Mouse (Mus musculus): ENCODE data around the gene Car15.

Car15 gene

DNA sequence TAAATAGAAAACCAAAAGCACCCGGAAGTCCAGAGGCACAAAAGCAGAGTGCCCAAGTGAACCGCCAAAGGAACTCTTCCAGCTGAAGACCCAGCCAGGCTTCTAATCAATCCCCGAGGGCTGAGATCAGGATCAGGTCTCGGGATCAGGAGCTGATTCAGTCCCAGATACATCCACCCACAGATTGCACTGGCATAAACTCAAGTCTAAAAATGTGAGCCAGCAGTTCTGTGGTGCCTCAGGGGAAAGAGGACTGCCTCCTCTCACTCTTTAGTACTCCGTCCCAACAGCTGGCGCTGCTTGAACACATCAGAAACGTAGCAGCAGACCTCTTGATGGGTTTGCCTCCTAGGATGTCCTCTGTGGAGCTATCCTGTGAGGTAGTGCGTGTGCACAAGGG, 21.6 kb downstream of the Car15 start:
- Histone ChIP-seq H3K27me3 (ENCODE audit: control insufficient read depth, insufficient read depth, low read length, poor library complexity, severe bottlenecking) (no peaks in the 10 kb centered on the region), H3K36me3 (ENCODE audit: control insufficient read depth, insufficient read depth, low read length, poor library complexity, severe bottlenecking) (no peaks in the 10 kb centered on the region)
- DNase-seq (ENCODE audit: low read depth, low spot score), result no peak

DNA sequence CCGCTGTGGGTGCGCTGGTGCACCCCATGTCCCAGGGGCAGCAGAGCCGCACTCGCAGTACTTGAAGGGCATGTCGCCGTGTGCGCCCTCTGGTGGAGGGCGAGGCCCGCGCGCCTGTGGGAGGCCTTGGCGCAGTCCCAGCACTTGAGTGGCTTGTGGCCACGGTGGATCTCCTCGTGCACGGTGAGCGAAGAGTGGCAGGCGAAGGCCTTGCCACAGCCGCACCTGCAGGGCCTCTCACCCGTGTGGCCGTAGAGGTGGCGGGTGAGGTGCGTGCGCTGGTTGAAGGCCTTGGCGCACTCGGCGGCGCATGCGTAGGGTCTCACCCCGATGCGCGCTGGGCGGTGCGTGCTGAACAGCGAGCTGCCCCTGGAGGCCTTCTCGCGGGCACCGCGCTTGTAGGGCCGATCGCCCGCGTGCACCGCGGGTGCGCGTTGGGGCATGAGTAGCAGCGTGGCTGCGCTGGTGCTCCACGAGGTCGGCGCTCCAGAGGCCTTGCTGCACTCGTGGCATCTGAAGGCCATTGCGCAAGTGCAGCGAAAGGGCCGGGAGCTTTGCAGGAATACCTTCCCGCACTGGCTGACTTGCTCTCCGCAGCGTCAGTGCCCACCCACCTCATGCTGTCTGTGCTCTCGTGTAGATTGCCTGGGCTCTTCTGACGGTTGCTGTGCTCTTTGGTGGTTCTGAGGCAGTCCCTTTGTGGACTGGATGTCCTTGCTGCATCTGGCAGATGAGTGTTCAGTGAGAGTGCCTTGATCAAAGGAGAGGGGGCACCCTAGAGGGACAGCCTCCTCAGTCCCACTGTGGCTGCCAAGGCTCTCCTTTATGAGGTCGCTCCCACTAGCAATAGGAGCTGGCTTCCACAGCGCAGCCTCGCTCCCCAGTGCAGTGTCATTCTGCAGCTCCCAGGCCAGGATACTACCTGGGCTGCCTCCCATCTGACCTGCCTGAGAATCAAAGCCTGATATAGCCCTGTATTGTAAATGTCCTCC, 22.5 kb downstream of the Car15 start:
- DNase-seq (ENCODE audit: low read depth, low spot score), result peak; percentile 89
- H3K36me3 ChIP-seq (ENCODE audit: control insufficient read depth, insufficient read depth, low read length, poor library complexity, severe bottlenecking), result no peaks in the 10 kb centered on the region

DNA sequence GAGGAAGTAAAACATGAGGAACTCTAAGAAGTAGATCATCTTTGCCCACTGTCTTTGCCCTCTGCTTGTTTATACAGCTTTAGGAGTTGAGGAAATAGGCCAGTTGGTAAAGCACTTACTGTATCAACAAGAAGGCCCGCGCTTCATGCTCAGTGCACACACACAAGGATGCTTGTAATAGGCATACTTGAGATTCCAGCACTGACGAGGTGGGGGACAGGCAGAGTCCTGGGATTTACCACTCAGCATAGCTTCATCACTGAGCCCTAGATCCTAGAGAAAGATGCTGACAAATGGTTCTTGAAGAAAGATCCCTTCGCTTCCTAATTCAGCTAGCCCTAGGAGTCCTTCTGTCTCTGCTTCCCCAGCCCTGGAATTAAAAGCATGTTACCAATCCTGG, 25.0 kb downstream of the Car15 start:
- no peak for DNase-seq (ENCODE audit: low read depth, low spot score)
- H3K27me3 ChIP-seq (ENCODE audit: control insufficient read depth, insufficient read depth, low read length, poor library complexity, severe bottlenecking), result no peaks in the 10 kb centered on the region
- no peaks in the 10 kb centered on the region for H3K36me3 ChIP-seq (ENCODE audit: control insufficient read depth, insufficient read depth, low read length, poor library complexity, severe bottlenecking)

More for the DNA sequence above, 22.5 kb downstream of the Car15 start:
- H3K27me3 ChIP-seq (ENCODE audit: control insufficient read depth, insufficient read depth, low read length, poor library complexity, severe bottlenecking), result no peaks in the 10 kb centered on the region

DNA sequence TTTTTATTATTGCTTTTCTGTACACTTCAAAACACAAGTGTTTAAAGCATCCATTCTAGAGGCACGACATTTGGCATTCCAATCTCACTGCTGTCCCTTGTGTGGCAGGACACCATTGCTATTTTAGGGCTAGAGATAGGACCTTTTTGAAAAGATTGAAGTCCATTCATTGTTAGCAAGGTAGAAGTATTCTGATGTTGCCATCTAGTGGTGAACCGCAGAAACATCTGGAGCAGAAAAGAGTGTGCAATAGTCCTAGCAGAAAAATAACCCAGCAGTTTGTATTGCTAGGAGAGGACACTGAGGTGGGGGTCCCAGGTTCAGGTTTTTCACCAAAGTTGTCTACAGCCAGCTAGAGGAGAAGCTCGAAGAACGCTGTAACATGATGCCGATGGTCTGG, 26.0 kb downstream of the Car15 start:
- H3K36me3 ChIP-seq (ENCODE audit: control insufficient read depth, insufficient read depth, low read length, poor library complexity, severe bottlenecking), result no peaks in the 10 kb centered on the region
- peak; percentile 68 for DNase-seq (ENCODE audit: low read depth, low spot score)
- no peaks in the 10 kb centered on the region for H3K27me3 ChIP-seq (ENCODE audit: control insufficient read depth, insufficient read depth, low read length, poor library complexity, severe bottlenecking)

DNA sequence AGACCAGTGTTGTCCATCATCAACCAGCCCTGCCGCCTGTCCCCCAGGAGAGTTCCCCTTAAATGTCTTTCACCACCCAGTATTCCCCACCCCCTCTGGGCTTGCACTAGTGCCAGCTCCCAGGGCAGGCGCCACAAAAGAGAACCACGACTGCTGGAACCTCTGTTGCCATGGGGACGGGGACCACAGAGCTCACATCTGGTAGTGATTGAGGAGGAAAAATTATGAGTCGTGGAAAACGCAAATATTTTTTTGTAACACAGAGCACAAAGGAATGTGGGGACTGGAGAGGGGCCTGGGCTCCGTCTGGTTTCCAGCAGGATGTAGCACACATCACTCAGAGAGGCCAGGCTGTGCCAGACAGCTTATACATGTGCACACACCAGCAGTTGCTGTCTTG, 28.5 kb downstream of the Car15 start:
- Histone ChIP-seq H3K36me3 (ENCODE audit: control insufficient read depth, insufficient read depth, low read length, poor library complexity, severe bottlenecking) (no peaks in the 10 kb centered on the region), H3K27me3 (ENCODE audit: control insufficient read depth, insufficient read depth, low read length, poor library complexity, severe bottlenecking) (no peaks in the 10 kb centered on the region)
- DNase-seq (ENCODE audit: low read depth, low spot score), result no peak

DNA sequence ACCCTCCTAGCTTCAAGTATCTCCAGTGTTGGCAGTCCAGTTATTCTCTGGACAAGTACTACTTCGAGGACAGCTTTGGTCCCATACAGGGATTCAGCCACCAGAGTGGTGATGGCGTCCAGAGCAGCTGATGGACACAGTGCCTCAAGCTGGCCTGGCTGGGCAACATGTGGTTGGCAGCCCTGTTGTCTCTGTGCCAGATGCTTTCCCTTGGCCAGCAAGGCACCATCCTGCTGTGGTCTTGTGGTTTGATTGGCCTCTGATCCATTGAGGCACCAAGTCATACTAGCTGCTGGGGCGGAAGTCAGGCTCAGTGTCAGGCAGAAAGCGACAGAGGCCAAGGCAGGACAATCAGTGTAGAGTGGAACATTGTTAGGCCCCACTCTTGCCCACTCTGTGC, 29.0 kb downstream of the Car15 start:
- no peaks in the 10 kb centered on the region for H3K27me3 ChIP-seq (ENCODE audit: control insufficient read depth, insufficient read depth, low read length, poor library complexity, severe bottlenecking)
- H3K36me3 ChIP-seq (ENCODE audit: control insufficient read depth, insufficient read depth, low read length, poor library complexity, severe bottlenecking), result no peaks in the 10 kb centered on the region
- no peak for DNase-seq (ENCODE audit: low read depth, low spot score)

DNA sequence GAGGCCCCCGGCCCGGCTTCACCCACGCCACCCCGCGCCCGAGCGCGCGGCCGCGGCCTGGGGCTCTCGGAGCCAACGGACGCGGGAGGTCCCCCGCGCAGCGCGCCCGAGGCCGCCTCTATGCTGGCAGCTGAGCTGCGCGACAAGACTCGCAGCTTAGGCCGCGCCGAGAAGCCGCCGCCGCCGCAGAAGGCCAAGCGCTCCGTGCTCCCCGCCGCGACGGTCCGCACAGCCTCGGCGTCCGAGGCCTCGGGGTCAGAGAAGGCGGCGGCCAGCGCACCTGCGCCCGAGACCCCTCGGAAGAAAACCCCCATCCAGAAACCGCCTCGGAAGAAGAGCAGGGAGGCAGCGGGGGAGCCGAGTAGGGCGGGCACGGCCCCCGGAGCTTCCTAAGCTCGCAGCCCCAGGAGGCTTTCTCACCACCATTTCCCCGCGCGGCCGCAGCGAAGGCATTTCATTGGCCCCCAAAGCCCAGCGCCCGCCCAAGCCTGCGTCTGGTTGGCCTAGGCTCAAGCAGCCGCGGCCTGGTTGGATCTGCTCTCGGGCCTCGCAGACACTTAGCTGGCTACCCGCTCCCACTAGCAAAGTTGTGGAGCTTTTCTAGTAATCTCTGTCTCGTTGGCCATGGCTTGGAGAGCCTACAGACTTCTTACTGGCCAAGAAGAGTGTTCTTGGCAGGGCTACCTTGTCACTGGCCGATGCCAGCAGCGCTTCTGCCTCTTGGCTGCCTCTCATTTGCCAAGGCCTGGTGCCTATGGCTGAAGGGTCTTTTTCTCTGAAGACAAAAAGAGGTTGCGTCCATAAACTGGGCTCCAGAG, 30.8 kb downstream of the Car15 start:
- Histone ChIP-seq H3K27me3 (ENCODE audit: control insufficient read depth, insufficient read depth, low read length, poor library complexity, severe bottlenecking) (no peaks in the 10 kb centered on the region), H3K36me3 (ENCODE audit: control insufficient read depth, insufficient read depth, low read length, poor library complexity, severe bottlenecking) (no peaks in the 10 kb centered on the region)
- peak; percentile 89 for DNase-seq (ENCODE audit: low read depth, low spot score)

DNA sequence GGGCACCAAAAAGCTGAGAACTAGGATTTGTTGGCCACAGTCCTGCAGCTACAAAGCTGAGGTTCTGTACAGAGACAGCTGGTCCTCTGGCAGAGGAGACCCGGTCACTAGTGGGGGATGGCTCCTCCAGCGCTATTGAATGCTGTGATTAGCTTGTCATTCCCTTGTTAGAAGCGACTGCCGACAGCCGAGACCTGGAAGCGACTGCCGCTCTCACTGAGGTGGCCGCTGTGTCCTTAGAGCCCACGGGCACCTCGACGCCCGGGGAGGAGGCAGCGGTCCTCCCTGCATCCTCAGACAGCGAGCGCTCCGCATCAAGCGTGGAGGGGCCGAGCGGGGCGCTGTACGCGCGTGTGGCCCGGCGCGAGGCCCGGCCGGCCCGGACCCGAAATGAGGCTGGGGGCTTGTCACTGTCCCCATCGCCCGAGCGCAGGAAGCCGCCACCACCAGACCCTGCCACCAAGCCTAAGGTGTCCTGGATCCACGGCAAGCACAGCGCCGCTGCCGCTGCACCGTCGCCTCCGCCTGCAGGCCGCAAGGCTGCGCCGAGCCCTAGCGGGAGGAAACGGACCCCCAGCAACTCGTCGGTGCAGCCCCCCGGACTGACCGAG, 31.5 kb downstream of the Car15 start:
- peak; percentile 31 for DNase-seq (ENCODE audit: low read depth, low spot score)
- Histone ChIP-seq H3K27me3 (ENCODE audit: control insufficient read depth, insufficient read depth, low read length, poor library complexity, severe bottlenecking) (no peaks in the 10 kb centered on the region), H3K36me3 (ENCODE audit: control insufficient read depth, insufficient read depth, low read length, poor library complexity, severe bottlenecking) (no peaks in the 10 kb centered on the region)

DNA sequence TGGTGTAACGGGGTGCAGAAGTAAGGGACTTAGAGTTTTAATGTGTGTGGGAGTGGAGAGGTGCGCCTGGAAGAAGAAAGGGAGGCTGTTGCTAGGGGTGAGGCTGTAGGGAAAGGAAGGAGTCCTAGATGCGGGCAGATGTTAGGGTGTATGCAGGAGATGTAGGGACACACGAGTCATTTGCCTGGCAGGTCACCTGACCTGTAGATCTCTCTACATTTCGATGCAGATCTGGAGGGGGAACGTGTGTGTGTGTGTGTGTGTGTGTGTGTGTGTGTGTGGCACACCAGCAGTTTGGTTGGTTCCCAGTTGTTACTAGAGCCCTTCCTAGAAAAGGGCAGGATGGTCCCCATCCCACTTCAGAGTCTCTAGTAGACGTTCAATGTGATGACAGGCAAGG, 33.2 kb downstream of the Car15 start:
- no peak for DNase-seq (ENCODE audit: low read depth, low spot score)
- no peaks in the 10 kb centered on the region for H3K27me3 ChIP-seq (ENCODE audit: control insufficient read depth, insufficient read depth, low read length, poor library complexity, severe bottlenecking)
- no peaks in the 10 kb centered on the region for H3K36me3 ChIP-seq (ENCODE audit: control insufficient read depth, insufficient read depth, low read length, poor library complexity, severe bottlenecking)

DNA sequence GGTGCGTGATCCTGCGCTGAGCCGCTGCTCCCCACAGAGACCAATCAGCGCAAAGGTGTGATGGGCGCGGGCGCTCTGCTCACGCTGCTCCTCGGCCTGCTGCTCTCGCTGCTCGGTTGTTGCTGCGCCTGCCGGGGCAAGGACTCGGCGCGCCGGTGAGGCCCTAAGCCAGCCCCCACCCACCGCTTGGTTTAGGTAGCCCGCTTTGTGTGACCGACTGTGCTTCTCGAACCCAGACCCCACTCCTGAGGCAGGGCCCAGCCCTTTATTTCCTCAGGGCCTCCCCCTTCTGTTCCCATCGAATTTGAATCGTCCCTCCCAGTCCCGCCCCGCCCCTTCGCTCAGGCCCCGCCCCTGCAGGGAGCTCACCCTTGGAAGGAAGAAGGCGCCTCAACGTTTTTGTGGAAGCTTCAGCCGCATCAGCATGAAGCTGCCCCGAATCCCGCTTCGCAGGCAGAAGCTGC, 33.7 kb downstream of the Car15 start:
- peak; percentile 47 for DNase-seq (ENCODE audit: low read depth, low spot score)
- Histone ChIP-seq H3K36me3 (ENCODE audit: control insufficient read depth, insufficient read depth, low read length, poor library complexity, severe bottlenecking) (no peaks in the 10 kb centered on the region), H3K27me3 (ENCODE audit: control insufficient read depth, insufficient read depth, low read length, poor library complexity, severe bottlenecking) (no peaks in the 10 kb centered on the region)

DNA sequence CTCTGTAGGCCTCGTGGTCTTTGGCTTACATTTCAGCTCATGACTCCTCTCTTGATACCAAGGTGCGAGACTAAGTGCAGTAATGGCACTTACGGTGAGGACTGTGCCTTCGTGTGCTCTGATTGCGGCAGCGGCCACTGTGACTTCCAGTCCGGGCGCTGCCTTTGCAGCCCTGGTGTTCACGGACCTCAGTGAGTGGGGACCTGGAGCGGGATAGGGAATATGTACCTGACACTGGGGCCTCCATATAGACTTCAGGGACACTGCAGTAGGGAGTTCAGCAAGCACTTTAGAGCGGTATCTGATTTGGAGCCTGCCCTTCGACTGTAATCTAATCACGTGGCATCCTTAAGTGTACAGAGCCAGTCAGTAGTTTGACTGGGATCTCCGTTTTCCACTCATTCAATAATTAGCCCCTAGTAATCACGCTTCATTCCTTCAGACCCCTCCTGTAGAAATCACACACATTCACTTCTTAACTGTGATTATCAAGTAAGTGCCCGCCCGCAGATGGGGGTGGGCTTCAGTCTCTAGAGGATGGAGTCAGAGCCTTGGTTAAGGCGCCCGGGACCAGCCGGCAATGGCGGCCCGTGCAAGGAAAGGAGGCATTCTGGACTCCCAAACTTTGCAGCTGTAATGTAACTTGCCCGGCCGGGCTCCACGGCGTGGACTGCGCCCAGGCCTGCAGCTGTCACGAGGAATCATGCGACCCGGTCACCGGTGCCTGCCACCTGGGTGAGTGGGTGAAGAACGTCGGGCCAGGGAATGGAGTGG, 34.3 kb downstream of the Car15 start:
- Histone ChIP-seq H3K36me3 (ENCODE audit: control insufficient read depth, insufficient read depth, low read length, poor library complexity, severe bottlenecking) (no peaks in the 10 kb centered on the region), H3K27me3 (ENCODE audit: control insufficient read depth, insufficient read depth, low read length, poor library complexity, severe bottlenecking) (no peaks in the 10 kb centered on the region)
- no peak for DNase-seq (ENCODE audit: low read depth, low spot score)

DNA sequence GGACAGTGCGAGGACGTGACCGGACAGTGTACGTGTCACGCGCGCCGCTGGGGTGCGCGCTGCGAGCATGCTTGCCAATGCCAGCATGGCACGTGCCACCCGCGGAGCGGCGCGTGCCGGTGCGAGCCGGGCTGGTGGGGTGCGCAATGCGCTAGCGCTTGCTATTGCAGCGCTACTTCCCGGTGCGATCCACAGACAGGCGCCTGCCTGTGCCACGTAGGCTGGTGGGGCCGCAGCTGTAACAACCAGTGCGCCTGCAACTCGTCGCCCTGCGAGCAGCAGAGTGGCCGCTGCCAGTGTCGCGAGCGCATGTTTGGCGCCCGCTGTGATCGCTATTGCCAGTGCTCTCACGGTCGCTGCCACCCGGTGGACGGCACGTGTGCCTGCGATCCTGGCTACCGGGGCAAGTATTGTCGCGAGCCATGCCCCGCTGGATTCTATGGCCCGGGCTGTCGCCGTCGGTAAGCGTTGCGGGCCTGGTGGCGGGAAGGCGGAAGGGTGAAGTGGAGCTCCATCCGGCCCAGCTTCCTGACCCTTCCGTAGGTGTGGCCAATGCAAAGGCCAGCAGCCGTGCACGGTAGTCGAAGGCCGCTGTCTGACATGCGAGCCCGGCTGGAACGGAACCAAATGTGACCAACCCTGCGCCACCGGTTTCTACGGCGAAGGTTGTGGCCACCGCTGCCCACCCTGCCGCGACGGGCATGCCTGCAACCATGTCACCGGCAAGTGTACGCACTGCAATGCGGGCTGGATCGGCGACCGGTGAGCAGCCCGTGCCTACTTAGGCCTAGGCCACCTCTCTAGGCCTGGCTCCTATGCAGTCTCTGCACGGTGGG, 35.1 kb downstream of the Car15 start:
- no peaks in the 10 kb centered on the region for H3K36me3 ChIP-seq (ENCODE audit: control insufficient read depth, insufficient read depth, low read length, poor library complexity, severe bottlenecking)

DNA sequence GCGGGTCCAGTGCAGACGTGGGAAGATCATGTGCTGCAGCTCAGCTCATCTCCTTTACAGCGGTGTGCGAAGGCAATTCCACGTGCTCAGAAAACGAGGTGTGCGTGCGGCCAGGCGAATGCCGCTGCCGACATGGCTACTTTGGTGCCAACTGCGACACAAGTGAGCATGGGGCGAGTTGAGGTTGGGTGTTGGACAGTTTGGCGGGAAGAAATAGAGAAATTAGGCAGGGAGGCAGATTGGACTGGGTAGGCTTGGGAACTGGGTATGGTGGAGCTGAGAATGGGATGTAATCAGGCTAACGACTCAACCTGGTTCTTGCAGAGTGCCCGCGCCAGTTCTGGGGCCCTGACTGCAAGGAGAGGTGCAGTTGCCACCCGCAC, 35.7 kb downstream of the Car15 start:
- H3K36me3 ChIP-seq (ENCODE audit: control insufficient read depth, insufficient read depth, low read length, poor library complexity, severe bottlenecking), result no peaks in the 10 kb centered on the region
- no peaks in the 10 kb centered on the region for H3K27me3 ChIP-seq (ENCODE audit: control insufficient read depth, insufficient read depth, low read length, poor library complexity, severe bottlenecking)
- no peak for DNase-seq (ENCODE audit: low read depth, low spot score)

More for the DNA sequence above, 35.1 kb downstream of the Car15 start:
- peak; percentile 53 for DNase-seq (ENCODE audit: low read depth, low spot score)
- no peaks in the 10 kb centered on the region for H3K27me3 ChIP-seq (ENCODE audit: control insufficient read depth, insufficient read depth, low read length, poor library complexity, severe bottlenecking)

All from splenic B cell, adult 2 months (primary cell).